Mouse (Mus musculus) bone marrow macrophage, adult 2 months (primary cell): ENCODE results near the gene Shisa8.

Source experiments
- CTCF ChIP-seq: IDR thresholded peaks from 2 replicates; pipeline ENCODE4 v1.5.1; 2012; ENCODE audit warnings: low read depth, mild to moderate bottlenecking, low read length, moderate library complexity
- POLR2A ChIP-seq: IDR thresholded peaks from 2 replicates; pipeline ENCODE4 v1.6.1; 2012; ENCODE audit warnings: mild to moderate bottlenecking, low read depth, low read length, borderline replicate concordance

- TF ChIP-seq POLR2A (no peak), CTCF (no peak)
Observed at GRCm38 (mm10) chr15:82188481-82189240, 24.0 kb downstream of the Shisa8 start.
